Mouse (Mus musculus) testis, postnatal 14 days (tissue): Measurements from ENCODE around the gene Thap3.
A peak's percentile ranks its signal among the peaks of the same experiment; 100 is the strongest.

Experiments used
- DNase-seq: peaks from one replicate; pipeline ENCODE4 v3.0.0; 2021; ENCODE audit warnings: low spot score

Gene Thap3

DNA sequence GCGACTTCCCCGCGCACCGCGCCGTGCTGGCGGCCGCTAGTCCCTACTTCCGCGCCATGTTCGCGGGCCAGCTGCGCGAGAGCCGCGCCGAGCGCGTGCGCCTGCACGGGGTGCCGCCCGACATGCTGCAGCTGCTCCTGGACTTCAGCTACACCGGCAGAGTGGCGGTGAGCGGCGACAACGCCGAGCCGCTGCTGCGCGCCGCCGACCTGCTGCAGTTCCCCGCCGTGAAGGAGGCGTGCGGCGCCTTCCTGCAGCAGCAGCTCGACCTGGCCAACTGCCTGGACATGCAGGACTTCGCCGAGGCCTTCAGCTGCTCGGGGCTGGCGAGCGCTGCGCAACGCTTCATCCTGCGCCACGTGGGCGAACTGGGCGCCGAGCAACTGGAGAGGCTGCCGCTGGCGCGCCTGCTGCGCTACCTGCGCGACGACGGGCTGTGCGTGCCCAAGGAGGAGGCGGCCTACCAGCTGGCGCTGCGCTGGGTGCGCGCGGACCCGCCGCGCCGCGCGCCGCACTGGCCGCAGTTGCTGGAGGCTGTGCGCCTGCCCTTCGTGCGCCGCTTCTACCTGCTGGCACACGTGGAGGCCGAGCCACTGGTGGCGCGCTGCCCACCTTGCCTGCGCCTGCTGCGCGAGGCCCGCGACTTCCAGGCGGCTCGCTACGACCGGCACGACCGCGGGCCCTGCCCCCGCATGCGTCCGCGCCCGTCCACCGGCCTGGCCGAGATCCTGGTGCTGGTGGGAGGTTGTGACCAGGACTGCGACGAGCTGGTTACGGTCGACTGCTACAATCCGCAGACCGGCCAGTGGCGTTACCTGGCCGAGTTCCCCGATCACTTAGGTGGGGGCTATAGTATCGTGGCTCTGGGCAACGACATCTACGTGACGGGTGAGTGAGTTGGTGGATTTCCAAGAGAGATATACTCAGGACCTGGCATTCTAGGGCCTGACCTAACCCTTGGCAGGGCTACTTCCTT lies 20.6 kb upstream of the Thap3 start:
- DNase-seq, result peak; percentile 74

DNA sequence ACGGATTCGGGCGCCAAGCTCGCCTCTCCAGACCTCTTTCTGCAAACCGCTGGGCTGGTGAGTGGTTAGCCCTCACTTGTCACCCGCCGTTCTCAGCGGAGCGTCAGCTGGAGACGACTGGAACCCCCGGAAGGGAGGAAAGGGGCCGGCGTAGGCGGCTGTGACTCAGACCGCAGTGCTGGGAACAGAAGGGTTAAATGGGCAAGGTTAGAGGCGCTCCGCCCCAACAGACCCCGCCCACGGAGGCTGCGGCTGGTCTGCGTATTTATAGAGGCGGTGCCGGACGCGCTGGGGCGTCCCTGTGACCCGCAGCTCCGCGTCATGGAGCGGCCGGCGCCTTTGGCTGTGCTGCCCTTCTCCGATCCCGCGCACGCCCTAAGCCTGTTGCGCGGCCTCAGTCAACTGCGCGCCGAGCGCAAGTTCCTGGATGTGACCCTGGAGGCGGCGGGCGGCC lies 19.9 kb upstream of the Thap3 start, which contains the start of gene Klhl21:
Gene Klhl21 (plus strand): TSS at position 182 of the 454 bp plus-strand sequence.
- peak; percentile 91 for DNase-seq

DNA sequence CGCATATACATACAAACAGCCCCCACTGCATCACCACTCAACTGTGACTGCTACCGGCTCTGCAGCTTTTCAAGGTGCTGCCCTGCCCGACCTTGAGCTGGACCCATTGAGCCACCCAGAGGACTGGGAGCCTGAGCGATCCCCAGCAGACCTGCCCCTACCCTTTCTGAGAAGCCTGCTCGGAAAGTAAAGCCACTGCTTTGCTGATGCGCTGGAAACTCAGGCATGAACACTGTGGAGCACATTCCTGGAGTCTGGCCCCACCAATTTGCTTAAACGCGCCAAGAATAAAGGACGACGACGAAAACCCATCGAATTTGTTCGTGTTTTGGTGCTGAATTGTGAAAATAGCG lies 19.3 kb upstream of the Thap3 start:
- peak; percentile 27 for DNase-seq

DNA sequence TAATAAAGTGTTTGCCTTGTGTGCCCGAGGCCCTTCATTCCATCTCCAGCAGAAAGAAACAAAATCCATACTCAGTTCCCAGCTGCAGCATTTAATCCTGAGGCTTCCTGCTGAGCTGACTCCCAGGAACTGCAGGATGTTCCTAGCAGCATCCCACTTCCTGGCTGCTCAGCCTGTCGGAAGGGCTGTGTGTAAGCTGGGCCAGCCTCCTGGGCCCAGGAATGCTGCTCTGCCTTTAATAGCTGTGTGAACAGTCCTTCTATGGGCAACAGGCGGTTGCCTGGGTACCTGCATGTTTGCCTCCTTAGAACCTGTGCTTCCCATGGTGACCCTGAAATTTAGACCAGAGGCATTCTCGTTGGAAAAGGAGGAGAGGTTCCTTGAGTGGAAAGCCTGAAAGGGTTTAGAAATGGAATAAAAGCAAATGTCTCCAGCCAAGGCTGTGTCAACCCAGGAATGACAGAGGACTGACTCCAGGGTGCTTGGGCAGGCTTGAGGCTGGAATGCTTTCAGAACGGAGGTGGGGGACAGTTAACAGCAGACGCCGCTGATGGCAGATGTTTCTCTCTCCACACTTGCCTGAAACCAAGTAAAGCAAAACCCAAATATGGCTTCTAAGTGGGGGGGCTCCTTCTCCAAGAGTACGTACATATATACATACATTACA lies 18.8 kb upstream of the Thap3 start:
- DNase-seq, result no peak

DNA sequence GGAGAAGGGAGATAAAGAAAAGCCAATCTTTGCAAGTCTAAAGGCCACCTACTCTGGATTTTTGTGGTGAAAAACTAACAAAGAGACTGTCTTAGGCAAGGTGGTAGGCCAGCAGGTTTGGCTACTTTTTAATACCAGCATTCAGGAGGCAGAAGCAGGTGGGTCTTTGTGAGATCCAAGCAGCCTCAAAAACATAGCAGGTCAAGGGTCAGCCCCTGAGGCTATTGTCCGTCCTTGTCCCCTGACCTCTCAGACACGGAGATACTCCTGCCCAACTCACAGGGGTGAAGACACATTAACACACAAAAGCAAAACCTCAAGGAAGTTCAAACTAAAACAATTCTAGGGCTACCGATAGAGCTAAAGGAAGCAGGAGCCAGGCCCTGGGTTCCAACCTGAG lies 18.0 kb upstream of the Thap3 start:
- no peak for DNase-seq

DNA sequence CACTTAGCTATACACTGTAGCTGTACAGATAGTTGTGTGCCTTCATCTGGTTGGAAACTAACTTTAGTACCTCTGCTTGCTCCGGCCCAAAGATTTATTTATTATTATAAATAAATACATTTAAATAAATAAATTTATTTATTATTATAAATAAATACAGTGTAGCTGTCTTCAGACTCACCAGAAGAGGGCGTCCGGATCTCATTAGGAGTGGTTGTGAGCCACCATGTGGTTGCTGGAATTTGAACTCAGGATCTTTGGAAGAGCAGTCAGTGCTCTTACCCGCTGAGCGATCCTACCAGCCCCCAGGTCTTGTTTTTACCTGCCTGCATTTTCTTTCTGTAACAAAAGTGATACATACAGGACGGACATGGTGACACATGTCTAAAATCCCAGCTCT lies 17.3 kb upstream of the Thap3 start:
- DNase-seq, result no peak

DNA sequence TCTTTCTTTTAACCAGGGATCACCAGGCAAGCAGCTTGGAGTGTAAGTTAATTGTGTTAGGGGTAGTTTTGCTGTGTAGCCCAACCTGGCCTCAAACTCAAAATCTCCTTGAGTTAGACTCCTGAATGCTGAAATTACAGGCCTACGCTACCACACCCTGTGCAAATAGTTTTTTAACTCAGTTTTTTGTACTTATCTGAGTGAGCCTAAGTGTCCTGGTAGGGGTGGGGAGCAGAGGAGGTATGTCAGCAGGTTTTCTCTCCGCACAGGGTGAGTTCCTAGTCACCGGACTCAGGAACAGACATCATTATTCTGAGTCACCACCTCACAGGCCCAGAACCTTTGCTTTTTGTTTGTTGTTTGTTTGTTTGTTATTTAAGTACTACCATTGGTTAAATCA lies 13.3 kb upstream of the Thap3 start:
- DNase-seq, result no peak

DNA sequence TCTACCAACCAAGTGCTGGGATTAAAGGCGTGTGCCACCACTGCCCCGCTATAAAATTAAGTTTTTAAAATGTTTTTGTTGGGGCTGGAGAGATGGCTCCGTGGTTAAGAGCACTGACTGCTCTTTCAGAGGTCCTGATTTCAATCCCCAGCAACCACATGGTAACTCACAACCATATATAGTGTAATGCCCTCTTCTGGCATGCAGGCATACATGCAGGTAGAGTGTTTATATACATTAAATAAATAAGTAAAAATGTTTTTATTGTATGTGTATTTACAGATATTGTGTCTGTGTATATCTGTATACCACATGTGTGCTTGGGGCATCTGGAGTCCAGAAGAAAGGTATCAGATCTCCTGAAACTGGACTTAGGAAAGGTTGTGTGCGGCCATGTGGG lies 12.5 kb upstream of the Thap3 start:
- DNase-seq, result no peak

DNA sequence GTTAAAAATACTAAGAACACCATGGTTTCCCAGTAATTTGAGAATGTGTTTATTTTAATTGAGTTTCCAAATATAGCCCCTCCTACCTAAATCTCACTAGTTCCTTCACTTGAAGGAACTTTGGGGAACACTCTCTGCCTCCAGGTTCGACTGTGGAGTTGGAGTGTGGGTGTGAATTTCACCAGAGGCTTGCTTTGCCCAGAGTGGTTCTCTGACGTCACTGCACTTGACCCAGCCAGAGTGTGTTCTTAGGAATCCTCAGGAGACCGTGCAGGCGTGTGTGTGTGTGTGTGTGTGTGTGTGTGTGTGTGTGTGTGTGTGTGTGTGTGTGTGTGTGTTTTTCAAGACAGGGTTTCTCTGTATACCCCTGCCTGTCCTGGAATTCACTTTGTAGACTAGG lies 12.1 kb upstream of the Thap3 start:
- no peak for DNase-seq

DNA sequence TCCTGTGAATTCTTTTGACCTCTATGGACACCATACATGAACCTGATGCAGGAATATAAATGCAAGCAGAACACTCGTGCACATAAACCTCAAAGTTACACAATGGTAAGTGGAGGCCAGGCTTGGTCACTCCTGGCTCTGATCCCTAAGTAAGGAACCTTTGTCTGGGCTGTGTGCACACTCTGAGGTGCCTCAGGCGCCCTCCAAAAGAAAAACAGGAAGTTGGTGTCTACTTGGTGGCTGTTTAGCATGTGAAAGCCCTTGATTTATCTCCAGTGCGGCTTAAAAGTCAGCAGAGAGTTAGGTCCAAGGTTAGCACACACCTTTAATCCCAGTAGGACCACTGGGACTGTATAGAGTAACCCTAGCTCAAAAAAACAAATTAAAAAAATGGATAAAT lies 10.7 kb upstream of the Thap3 start:
- DNase-seq, result no peak

DNA sequence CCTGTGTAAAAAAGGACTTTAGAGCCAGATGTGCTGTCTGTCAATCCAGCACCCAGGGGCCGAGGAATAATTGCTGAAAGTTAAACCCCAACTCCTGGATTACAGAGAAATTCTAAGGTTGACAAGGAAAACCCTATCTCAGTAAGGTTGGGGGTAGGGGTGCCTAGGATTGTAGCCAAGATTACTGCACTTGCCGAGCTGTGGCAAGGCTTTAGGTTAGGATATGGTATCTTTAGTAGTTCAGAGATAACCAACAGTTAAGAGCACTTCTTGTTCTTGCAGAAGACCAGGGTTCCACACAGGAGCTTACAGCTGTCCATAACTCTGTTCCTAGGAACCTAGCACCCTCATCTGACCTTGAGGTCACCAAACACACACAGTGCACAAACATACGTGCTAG lies 8.9 kb upstream of the Thap3 start:
- DNase-seq, result no peak

DNA sequence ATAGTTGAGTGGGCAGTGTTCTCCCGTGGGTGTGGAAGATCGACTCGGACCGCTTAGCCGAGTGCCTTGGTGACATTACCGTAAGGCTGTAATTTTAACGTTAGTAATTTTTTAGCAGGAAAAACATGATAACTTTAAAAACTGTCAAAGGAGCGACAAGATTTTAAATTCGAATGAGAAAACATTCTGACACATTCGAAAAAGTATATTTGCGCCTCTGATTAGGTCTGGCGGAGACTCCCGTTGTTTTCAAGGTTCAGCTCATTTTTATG lies 8.1 kb upstream of the Thap3 start:
- no peak for DNase-seq

DNA sequence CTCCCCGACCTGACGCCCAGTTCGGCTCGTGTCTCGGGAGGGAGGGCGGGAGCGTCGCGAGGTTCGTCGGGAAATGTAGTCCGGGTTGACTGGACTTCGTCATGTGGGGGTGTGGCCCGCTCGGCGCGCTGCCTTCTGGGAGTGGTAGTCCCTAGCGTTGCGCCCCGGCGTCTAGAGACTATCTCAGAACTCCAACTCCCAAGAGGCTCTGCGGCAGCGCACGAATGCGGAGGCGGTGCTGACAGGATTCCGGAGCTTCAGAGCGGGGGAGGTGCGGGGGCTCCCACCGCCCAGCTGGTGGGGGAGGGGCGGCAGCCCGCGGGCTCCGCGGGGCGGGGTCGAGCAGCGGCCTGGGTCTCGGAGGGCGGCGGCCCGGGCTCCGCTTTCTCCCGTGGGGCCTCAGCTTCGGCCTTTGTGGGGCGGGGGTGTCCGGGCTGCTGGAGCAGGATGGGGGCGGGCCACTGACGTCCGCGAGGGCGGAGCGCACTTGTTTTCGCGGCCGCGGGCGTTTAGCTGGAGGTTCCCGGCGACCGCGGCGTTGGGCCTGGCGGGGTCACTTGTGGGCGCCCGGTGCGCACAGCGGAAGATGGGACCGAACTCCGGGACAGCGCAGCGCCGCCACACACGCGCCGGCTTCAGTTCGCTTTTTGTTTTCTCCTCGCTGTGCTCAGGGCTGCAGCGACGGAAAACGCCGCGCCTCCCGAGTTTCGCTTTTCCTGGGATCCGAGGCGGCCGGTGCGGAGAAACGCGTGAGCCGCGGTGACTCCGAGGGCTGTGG lies 7.6 kb upstream of the Thap3 start, which contains the start of gene Phf13:
Gene Phf13 (minus strand): TSS at position 86 of the 778 bp plus-strand sequence.
- DNase-seq, result peak; percentile 100

DNA sequence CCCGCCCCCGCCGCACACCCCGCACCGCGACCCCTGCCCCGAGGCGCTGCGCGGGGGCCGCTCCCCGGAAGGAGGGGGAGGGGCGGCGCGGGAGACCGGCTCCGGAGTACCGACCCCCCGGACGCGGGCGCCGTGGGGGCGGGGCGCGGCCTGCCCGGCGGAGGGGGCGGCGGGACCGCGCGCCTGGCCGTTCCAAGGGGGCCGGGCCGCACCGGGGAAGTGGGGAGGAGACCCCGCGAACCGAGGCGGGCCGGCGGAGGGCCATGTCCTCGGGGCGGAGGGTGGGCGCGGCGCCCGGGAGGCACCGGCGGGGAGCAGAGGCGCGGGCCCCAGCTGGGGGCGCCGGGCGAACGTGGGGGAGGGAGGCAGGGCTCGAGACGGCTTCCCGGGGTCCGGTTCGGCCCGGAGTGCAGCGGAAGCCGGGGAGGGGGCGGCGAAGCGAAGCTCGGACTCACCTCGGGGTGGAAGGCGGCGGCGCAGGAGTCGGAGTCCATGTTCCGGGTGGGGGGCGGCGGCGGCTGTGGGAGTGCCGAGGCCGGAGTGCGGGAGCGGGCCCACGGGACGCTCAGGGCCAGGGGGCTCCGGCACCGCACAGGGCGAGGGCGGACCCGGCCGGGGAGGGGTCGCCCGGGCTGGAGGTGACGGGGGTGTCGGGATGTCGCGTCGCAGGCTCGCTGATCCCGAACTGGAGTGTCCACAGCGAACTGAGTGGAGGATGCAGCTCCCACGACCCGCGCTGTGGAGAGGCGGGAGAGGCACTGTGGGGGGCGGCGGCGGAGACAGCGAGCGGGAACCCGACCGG lies 6.8 kb upstream of the Thap3 start:
- peak; percentile 79 for DNase-seq

DNA sequence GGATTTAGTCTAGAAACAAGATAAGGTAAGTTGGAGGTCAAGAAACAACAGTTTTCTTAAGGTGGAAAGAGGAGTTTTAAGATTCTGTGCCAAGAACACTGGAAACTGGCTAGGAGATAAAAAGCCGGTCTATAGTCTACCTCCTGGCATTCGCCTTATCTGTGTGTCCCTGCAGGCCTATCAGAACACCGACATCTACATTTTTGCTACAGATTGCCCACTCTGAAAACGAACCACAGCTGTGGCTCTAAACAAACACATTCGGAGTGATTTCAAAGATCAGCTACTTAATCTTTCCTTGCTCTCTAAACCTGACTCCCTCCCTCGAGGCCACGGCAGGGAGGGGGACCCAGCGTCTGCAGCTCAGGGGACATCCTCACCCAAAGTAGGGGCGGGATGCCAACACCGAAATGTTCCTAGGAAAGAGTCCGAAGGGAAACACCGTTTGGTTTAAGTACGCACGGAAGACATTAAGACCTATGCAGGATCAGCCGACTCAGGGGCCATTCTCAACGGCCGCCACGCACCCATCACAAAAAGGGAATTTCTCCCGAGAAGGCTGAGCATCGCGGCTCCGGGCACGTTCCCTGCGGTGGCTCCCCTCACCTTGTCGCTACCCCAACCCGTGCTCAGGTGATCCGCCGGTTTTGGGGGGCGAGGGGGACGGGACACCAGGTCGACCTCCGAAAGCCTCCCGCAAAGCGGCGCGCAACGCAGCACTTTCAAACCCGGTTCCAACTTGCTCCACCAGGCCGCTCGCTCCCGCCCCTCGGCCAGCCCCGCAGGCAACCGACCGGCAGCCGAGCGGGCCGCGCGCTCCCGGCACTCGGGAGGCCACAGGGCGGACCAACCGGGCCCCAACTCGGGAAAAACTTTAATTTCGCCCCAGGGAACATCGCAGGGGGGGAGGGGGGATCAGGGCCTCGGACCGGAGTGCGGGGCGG lies 5.7 kb upstream of the Thap3 start:
- peak; percentile 74 for DNase-seq

DNA sequence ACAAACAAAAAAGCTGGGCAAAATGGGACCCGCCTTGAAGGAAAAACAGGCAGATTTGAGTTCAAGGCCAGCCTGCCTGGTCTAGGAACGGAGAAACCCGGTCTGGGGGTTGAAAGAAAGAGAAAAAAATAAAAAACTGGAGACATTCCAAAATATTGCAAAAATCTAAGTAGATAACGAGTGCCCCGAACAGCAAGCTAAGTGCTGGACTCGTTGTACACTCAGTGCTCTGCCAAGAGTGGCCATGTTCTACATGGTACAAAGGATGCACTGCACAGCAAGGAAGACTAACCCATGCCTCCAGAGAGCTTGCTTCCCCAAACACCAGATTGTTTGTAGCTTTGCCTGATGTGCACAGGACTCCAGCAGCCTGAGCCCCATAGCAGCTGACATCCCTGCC lies 4.2 kb upstream of the Thap3 start:
- peak; percentile 63 for DNase-seq

DNA sequence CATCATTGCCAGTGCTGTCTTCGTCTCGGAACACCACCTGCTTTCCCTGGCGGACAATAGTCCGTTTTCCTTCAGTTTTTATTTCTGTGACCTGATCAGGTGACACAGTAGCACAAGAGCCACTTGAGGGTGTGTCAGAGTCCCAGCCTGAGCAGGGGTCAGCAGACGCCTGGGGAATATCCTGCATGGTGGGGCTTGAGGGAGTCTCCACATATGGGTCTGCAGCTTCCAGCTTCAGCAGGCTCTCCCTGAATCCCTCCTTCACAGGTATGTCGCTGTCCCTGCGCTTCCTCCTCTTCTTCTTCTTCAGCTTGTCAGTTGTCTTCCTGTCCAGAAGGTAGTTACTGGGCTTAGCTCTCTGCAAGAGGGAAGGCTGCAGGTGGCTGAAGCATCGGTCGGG lies 3.3 kb upstream of the Thap3 start:
- DNase-seq, result no peak

DNA sequence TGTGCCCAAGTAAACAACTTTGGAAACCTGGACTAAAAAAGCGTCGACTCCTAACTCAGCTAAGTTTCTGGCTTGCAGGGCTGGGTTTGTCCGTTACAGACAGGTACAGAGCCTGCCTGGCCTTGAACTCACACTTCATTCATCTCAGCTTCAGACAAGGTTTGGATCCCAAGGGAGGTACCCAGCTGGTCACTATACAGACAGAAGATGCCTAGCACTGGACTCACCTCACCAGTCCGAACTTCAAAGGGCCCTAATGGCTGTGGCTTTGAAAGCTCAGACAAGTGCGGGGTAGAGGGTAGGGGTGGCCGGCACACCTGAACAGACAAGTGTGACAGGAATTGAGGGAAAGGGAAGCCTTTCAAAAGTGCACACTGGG lies 302 bp upstream of the Thap3 start:
- DNase-seq, result no peak

DNA sequence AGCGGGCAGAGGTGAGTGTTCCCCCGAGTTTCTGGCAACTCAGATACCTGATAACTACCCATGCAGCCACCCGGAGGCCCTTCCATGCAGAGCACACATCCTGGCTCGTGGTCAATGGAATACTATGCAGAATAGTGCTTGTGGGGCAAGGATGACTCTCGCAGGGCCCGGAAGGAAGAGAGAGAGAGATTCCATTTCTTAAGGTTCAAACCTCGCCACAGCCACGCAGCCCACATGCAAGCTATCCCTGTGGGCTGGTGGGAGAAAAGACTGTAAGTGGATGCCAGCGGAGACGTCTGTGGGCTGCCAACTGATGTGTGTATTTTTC lies 819 bp downstream of the Thap3 start:
- no peak for DNase-seq

DNA sequence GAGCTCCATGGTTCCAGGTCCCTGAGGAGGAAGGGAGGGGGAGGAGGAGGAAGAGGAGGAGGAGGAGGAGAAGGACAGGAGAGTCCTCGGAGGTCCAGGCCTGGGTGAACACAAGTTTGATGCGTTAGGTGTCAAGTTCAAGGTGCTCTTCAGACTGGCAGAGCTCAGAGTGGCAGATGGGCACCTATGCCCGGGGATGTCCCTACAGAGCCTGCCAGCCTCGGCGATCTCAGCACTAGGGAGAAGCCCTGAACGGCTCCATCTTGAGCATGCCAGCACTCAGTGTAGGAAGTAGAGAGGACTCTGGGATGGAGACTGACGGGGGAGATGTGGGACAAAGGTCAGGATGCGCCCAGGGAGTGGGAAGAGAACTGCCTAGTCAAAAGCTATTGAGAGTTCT lies 2.1 kb downstream of the Thap3 start:
- DNase-seq, result peak; percentile 14

DNA sequence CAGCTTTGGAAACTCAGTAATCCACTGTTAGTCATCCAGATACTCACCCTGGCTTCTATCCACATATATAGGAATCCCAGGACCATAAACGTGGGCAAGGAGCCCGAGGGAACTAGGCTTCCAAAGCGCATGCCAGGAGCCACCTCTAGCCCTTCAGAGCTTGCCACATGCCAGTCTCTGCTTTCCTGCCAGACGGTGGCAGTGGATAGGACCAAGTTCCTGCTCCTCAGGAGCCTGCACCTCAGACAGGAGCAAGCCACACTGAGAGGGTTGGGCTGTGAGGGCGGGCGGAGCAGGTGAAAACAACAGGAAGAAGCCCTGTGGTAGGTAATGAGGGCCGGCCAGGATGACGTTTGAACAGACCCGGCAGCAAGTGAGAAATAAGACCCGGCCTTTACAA lies 2.9 kb downstream of the Thap3 start:
- DNase-seq, result no peak
